Mouse (Mus musculus): Measurements from ENCODE around the gene Sav1.

Sav1 gene

DNA sequence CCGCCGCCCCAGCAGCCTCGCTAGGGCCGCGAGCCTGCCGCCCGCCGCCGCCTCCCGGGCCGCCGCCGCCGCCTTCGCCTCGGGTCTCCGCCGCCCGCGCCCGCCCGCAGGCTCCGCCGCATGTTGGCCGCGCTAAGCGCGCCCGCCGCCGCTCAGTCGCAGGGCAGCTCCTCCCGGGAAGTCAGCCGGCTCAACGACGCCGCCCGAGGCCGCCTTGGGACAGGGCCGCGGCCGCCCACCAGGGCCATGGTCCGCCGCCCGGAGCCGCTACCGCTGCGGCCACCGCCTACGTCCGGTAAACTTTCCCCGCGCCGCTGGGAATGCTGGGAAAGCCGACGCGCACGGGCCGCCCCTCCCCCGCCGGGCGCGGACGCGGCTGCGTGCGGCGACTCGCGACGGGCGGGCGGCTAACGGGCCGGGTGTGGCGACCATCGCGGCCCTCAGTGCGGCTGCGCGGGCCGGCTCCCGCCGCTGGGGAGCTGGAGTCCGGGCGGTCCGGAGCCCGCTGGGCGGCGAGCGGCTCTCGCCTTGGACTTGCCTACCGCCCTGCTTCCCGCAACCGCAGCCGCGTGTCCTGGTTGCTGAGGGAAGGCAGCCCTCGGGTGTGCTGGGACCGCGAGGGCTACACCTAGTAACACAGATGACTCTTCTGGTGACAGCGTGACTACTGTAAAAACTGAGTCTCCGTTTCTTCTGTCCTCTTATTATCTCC, at the start of gene Sav1:
Sav1 (minus strand) TSS at position 217 of the 712 bp plus-strand sequence.
- peak; percentile 86 to 89 for DNase-seq (ENCODE audit: low spot score in 2 of 2)

- no peak for DNase-seq (ENCODE audit: low spot score in 2 of 2)
Measured at GRCm38 (mm10) chr12:70026233-70026632, 39.4 kb upstream of the Sav1 start.

DNA sequence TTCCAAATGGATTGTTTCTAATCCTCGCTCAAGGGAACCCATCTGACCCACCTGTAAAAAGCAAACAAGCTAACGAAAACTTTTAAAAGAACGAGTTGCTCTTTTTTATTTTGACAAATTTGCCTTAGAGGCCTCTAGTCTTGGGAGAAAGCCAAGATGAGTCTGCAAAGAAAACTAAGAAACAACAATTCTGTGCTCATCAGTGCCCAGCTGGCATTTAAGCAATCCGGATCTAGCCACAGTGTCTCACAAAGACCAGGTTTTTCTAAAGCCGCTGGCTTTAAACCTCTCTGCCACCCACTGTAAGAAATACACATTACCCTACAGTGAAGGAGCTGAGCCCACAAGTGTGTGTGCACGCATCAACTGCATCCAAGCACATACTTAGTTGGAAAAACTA, 38.6 kb upstream of the Sav1 start:
- DNase-seq (ENCODE audit: low spot score in 2 of 2), result no peak

DNA sequence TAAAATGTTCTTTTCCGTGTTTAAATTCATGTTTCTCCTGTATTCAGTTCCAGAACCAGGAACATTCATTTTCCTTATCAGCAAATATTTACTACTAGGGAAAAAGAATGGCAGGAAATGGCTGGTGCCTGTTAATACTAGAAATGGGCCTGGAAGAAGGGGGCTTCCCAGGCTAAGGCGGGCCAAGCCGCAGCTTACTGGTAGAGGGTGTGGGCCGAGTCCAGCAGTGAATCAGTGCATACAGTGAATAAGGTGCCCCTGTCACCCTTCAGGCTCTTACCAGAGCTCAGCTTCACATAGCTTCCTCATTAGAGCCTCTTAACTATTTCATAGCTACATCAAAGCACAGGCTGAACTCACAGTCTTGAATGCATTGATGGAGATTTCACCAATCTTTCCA, 36.8 kb upstream of the Sav1 start:
- no peak for DNase-seq (ENCODE audit: low spot score in 2 of 2)

DNA sequence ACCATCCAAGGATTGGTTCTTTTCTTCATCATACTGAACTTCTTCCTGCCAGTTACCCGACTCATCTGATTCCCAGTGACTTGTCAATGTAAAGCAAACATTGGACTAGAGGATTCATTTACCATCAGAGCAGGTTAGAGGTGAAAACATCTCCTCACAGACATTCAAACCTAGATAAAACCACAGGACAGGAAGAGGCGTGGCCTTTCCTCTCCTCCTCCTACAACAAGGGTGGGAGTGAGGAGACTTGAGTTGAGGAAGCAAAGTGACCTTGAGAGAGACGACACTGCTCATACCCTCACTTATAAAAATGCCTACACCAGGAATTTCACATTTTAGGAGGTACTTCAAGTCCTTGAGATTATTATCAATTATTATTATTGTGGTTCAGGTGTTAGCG, 31.4 kb upstream of the Sav1 start:
- no peak for DNase-seq (ENCODE audit: low spot score in 2 of 2)

DNA sequence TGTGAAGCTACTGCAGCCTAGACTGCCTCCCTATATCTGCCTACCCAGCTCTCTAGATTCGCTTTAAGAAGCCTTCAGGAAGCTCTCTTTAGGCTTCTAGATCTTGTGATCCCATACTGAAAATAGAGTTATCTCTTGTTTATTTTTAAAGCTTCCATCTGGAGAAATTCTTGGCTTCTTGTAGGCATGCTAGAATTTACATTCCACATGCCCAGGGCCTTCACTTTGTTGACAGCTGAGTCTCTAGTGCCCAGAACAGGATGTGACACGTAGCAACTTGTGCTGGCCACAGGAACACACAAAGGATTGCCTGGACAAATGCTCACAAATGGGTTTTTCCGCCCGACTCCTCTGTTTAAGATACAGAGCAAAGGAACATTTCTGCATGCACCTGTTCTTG, 29.1 kb upstream of the Sav1 start:
- DNase-seq (ENCODE audit: low spot score in 2 of 2), result peak in 1 of 2 experiments; percentile 8

GRCm38 (mm10) chr12:70011681-70012080, 24.9 kb upstream of the Sav1 start:
- no peak for DNase-seq (ENCODE audit: low spot score in 2 of 2)

DNA sequence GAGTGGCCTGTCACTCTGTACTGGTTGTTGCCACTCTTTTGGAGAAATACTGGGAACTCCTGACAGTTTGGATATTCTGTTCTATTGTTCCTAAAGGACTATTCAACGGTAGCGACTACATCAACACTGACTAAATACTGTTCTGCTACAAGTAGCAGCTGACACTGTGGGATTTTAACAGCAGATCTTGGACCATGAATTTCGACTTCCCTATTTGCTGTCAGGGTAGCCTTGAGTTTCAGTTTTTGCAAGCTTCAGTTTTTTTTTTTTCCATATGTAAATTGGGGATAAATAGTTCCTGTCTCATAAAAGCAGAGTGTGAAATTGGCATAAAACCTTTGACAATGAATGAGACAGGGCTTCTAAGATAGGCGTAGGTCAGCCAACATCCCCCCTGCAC, 23.6 kb upstream of the Sav1 start:
- no peak for DNase-seq (ENCODE audit: low spot score in 2 of 2)

DNA sequence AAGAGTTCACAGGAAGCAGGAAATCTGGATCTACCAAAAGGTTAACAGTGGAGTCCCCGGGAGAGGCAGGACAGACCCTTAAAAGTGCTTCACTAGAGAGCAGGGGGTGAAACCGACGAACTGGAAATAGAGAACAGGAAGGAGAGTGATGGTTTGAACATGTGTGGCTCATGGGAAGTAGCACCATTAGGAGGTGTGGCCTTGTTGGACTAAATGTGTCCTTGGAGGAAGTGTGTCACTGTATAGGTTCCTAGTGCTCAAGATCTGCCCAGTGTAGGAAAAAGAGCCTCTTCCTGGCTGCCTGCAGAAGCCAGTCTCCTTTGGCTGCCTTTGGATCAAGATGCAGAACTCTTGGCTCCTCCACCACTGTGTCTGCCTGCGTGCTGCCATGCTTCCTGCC, 18.3 kb upstream of the Sav1 start:
- DNase-seq (ENCODE audit: low spot score in 2 of 2), result no peak

- peak in 1 of 2 experiments; percentile 18 for DNase-seq (ENCODE audit: low spot score in 2 of 2)
Measured at GRCm38 (mm10) chr12:69998186-69998983, 11.6 kb upstream of the Sav1 start.

DNA sequence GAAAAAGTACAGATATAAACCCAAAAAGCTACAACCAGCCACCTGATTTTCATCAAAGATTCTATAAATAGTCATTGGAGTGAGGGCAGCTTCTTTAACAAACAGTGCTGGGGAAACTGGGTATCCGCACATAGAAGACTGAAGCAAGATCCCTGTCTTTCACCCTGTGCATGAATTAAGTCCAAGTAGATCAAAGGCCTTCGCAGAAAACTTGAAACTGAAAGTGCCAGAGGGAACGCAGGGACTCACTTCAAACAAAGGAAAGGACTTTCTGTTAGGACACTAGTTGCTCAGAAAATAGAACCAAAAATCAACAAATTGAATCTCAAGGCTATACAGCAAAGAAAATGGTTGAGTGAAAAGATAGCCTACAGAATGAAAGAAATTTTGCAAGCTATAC, 8.6 kb upstream of the Sav1 start:
- no peak for DNase-seq (ENCODE audit: low spot score in 2 of 2)

DNA sequence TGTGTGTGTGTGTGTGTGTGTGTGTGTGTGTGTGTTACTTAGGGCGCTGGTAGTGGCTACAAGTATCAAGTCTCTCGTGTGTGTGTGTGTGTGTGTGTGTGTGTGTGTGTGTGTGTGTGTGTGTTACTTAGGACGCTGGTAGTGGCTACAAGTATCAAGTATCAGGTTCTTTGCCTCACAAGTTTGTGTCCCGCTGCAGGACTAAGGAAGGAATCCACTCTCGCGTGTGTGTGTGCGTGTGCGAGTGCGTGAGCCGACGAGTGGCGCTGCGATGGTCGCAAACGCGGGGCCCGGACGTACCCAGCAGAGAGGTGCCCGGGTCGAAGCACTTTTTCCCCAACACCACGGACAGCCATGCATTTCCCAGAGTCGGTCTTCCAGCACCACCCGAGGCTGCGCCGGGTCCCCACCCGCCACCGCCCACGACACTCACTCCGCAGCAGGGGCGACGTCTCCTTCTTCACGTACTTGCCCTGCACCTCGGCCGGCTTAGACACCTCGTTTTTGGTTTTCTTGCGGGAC, 500 bp downstream of the Sav1 start:
- peak in 1 of 2 experiments; percentile 30 for DNase-seq (ENCODE audit: low spot score in 2 of 2)

DNA sequence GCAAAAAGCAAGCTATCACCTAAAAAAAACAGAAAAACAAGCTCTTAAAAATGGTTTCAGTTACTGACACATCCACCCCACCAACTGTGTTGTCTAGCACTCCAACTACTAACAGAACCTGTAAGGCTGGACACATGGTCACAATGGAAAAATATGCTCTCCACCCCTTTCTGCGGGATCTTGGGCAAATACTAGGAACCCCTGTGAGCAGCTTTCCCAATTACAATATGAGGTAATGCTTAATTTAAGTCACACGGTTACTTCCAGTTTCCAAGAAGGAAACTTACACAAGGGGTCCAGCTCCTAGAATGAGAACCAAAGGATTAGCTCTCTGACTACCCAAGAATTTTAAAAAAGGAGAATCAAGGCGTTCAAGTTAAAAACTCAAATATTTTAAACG, 1.3 kb downstream of the Sav1 start:
- no peak for DNase-seq (ENCODE audit: low spot score in 2 of 2)

- no peak for DNase-seq (ENCODE audit: low spot score in 2 of 2)
Measured at GRCm38 (mm10) chr12:69982874-69983273, 3.9 kb downstream of the Sav1 start.

DNA sequence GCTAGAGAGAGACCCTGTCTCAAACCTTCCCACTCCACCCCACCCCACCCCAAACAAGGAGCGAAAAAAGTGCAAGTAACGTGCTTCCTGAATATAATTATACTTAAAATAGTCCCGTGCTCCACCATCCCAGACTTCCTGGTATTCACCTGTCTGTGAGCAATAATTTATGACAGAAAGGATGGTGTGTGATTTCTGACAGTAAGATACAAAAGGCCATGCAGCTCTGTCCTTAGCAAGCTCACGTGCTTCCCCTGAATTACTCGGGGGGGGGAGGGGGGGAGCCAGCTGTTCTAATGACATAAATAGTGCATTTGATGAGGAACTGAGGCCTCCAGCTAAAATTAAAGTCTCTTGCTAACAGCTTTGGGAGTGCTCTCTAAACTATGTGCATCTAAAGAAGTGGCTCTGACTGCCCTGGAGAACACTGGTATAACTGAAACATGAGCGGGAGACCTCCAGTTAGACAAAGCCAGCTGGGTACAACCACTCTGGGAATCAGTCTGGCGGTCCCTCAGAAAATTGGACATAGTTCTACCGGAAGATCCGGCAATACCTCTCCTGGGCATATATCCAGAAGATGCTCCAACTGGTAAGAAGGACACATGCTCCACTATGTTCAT, 9.3 kb downstream of the Sav1 start:
- no peak for DNase-seq (ENCODE audit: low spot score in 2 of 2)

GRCm38 (mm10) chr12:69976688-69977087, 10.1 kb downstream of the Sav1 start:
- no peak for DNase-seq (ENCODE audit: low spot score in 2 of 2)

DNA sequence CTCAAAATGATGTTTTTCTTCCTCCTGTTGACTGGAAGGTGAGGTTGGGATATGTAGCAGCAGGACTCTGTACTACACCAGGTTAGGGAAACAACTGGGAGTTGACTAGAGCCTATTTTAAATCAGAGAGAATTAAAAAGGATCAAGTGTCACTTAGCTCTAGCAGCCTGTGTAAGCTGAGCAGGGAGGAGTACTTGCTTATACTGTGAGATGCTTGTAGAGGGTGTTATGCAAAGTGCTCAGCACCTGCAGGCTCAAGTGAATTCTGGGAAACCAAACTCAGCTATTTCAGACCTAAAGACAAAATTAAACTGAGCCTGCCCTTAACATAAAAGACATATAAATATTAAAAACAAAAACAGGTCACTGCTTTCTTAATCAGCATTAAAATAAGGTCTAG, 13.1 kb downstream of the Sav1 start:
- DNase-seq (ENCODE audit: low spot score in 2 of 2), result no peak

- DNase-seq (ENCODE audit: low spot score in 2 of 2), result no peak
Measured at GRCm38 (mm10) chr12:69968154-69968553, 18.6 kb downstream of the Sav1 start.

DNA sequence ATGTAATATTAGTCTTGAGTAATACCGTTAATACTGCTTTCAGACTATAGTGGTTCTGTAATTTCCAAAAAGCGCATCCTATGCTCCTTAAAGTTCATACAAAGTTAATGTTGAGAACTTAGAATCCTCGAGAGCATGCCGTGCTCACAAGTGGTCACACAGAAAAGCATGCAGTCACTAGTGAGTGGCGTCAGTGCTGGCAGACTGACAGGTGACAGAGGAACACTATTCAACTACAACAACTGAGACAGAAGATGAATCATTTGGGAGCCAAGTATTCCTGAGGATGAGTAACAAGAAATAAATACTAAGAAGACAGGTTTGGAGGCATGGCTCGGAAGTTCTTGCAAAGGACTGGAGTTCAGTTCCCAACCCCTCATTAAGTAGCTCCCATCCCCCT, 19.7 kb downstream of the Sav1 start:
- no peak for DNase-seq (ENCODE audit: low spot score in 2 of 2)

GRCm38 (mm10) chr12:69966071-69966470, 20.7 kb downstream of the Sav1 start:
- peak in 1 of 2 experiments; percentile 27 for DNase-seq (ENCODE audit: low spot score in 2 of 2)

DNA sequence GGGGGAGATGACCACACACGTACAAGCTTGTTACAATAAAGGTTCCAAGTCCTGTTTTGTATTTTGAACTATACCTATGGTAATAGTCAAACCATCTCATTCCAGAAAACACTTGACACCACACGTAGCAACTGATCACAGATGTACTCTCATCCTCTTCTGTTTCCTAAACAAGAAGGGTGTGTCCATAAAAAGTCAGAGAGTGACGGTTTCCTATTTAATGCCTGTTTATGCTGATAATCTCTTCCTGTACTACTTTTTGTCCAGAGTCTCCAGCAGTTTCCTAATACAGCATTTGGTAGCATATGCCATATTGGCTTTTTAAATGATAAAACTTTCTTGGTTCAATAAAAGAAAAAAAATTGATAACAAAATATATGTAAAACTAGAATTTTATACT, 21.2 kb downstream of the Sav1 start:
- DNase-seq (ENCODE audit: low spot score in 2 of 2), result no peak

GRCm38 (mm10) chr12:69963141-69963540, 23.7 kb downstream of the Sav1 start:
- no peak for DNase-seq (ENCODE audit: low spot score in 2 of 2)

GRCm38 (mm10) chr12:69962468-69962867, 24.3 kb downstream of the Sav1 start:
- peak; percentile 48 to 69 for DNase-seq (ENCODE audit: low spot score in 2 of 2)
